Mouse (Mus musculus): Measurements from ENCODE around the gene Gm10413.
"Not testable (repeated sequence)": the region's sequence is repeated elsewhere in the genome, so short reads cannot be mapped to it uniquely, and the experiment has no call there.

Gm10413 gene

GRCm38 (mm10) chr14:3394793-3395192 lies at the start of gene Gm10413:
Gm10413 (plus strand) TSS chr14:3395093.
- not testable (repeated sequence) for DNase-seq (ENCODE audit: low spot score)

DNA sequence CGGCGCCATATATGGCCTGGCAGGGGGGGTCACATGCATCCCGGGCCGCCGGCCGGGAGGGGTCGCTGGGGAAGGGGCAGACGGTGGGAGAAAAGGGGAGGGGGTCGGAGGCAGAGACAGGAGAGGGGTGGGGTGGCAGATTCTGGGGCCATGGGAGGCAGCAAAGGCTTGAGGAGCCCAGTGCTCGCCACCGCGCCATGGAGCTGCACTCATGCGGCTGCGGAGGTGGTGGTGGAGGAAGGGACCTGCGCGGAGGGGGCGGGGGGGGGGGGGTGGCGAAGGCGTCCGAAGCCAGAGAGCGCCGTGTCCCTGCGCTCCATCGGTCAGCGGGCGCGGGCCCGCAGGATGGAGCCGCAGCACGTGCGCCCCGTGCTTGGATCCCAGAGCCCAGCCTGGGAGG lies 17.4 kb downstream of the Gm10413 start, which contains the start of gene Gm10409:
TSS of gene Gm10409 (plus strand) at position 301 of the 400 bp plus-strand sequence.
- DNase-seq (ENCODE audit: low spot score): not testable (repeated sequence)

DNA sequence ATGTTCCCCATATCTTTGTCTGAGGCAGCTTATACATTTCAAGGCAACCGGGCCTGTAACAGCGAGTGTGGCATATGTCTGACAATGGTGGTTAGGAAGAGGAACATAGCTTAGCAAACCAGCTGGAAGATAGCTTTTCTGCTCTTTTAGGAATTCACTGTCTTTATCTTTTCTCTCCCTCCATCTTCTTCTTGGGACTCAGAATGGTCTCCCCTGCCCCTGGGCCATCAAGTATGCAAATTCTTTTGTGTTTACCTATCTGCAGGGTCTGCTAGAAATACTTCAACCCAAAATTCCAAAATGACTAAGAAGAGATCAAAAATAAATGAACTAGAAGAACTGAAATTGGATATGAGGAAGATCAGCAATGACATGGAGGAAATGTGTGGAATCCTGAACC lies 32.9 kb downstream of the Gm10413 start, which contains the start of gene Gm3005:
TSS of gene Gm3005 (plus strand) at position 301 of the 400 bp plus-strand sequence.
- not testable (repeated sequence) for DNase-seq (ENCODE audit: low spot score)

- DNase-seq (ENCODE audit: low spot score): not testable (repeated sequence)
Measured at GRCm38 (mm10) chr14:3449079-3449478, 54.2 kb downstream of the Gm10413 start, which contains the start of gene Gm10408. Gm10408 (plus strand) TSS chr14:3449379.

Measured in testis, postnatal 14 days (tissue).